Mouse (Mus musculus): ENCODE measurements around the gene Fndc3b.

DNA sequence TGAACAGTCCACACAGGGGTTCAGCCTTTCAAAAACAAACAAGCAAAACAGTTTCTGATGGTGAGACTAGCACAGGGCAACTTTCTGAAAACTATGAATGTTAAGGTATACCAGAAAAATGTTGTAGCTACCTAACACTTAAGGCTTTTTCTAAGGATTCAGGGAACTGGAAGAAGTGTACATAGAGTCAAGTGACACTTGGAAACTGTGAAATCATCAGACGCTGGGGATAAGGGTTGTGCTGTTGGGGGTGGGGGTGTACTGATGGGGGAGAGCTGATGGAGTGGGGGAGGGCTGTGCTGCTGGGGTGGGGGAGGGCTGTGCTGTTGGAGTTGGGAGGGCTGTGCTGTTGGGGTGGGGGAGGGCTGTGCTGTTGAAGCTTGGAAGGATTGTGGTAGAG is 61.8 kb downstream of the Fndc3b start:
- TF ChIP-seq POLR2A (IDR thresholded peaks at IDR 0.05; ENCODE audit: extremely low read depth, insufficient read depth, low read length) (no peak), CTCF (IDR thresholded peaks at IDR 0.05; ENCODE audit: extremely low read depth, insufficient read depth, low read length) (no peak)

Data from cortical plate, adult 2 months (tissue).